Mouse (Mus musculus): Measurements from ENCODE around the gene Pts.

DNA sequence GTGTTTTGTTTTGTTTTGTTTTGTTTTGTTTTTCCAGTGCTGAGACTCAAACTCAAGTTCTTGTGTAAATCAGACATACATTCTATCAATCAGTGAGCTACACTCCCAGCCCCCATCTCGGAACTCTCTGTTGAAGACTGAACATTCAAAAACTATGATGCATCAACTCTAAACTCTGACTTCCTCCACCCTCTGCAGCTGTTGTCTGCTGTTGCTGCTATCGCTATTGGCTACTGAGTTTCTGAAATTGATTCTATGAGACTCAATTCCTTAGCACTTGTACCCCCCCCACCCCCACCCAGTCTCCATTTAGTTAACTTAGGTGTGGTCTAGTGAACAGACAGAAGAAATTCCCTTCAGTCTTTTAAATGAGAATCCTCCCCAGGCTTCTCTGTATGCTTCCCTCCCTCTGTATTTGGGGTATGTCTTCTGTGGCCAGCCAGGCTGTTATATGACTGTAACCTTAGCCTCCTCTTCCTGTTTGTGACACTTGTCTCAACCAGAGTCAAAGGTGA is 36.9 kb downstream of the Pts start:
- no peak for TF ChIP-seq POLR2A (IDR thresholded peaks at IDR 0.05; ENCODE audit: insufficient read depth, low read depth, low read length)
- TF ChIP-seq CTCF (IDR thresholded peaks at IDR 0.05): no peak
- no peak for TF ChIP-seq EP300 (IDR thresholded peaks at IDR 0.05; ENCODE audit: insufficient read depth, low read depth, low read length)
